Mouse (Mus musculus) mouse embryonic stem cell (cell line): Measurements from ENCODE around the gene Mc1r.
"Not testable (repeated sequence)": the region's sequence is repeated elsewhere in the genome, so short reads cannot be mapped to it uniquely, and the experiment has no call there.

ENCODE experiments used
- in situ Hi-C, 2 experiments: fragments of 300-500 bp; cut with MboI; formaldehyde crosslinking; loops; 1 replicate in 1 of 2; 3 replicates in 1 of 2; pipeline ENCODE4 v1.14.3; 2019 to 2020; ENCODE audit warnings: low sequenced_read_pairs in 2 of 2, low pct_unique_long_range_greater_than_20kb in 1 of 2, mixed read lengths in 1 of 2; ENCODE audit not compliant: unreplicated experiment in 1 of 2

Mc1r gene

GRCm38 (mm10) chr8:123427639-123428275, 20.9 kb downstream of the Mc1r start:
- in situ Hi-C loops = no loop called here

GRCm38 (mm10) chr8:123428343-123428893, 21.5 kb downstream of the Mc1r start:
- in situ Hi-C loops = no loop called here

GRCm38 (mm10) chr8:123428939-123429721, 22.2 kb downstream of the Mc1r start:
- in situ Hi-C loops = no loop called here

GRCm38 (mm10) chr8:123429722-123430013, 22.8 kb downstream of the Mc1r start:
- in situ Hi-C loops = not testable (repeated sequence)

- in situ Hi-C loops = not testable (repeated sequence)
Observed at GRCm38 (mm10) chr8:123430936-123431335, 24.0 kb downstream of the Mc1r start.

GRCm38 (mm10) chr8:123431616-123432365, 24.9 kb downstream of the Mc1r start:
- in situ Hi-C loops = no loop called here

GRCm38 (mm10) chr8:123432381-123432780, 25.5 kb downstream of the Mc1r start:
- in situ Hi-C loops = no loop called here

GRCm38 (mm10) chr8:123433241-123433974, 26.5 kb downstream of the Mc1r start:
- in situ Hi-C loops = not testable (repeated sequence)

- in situ Hi-C loops = no loop called here
Observed at GRCm38 (mm10) chr8:123441788-123442187, 34.9 kb downstream of the Mc1r start.

- in situ Hi-C loops = no loop called here
Observed at GRCm38 (mm10) chr8:123442351-123442750, 35.4 kb downstream of the Mc1r start.

GRCm38 (mm10) chr8:123442871-123443575, 36.1 kb downstream of the Mc1r start:
- in situ Hi-C loops = no loop called here

- in situ Hi-C loops = no loop called here
Observed at GRCm38 (mm10) chr8:123443576-123443921, 36.6 kb downstream of the Mc1r start.

GRCm38 (mm10) chr8:123444131-123444530, 37.2 kb downstream of the Mc1r start:
- in situ Hi-C loops = no loop called here

- in situ Hi-C loops = no loop called here
Observed at GRCm38 (mm10) chr8:123445981-123446380, 39.1 kb downstream of the Mc1r start.

- in situ Hi-C loops = no loop called here
Observed at GRCm38 (mm10) chr8:123446799-123447198, 39.9 kb downstream of the Mc1r start.

- in situ Hi-C loops = no loop called here
Observed at GRCm38 (mm10) chr8:123450783-123451182, 43.9 kb downstream of the Mc1r start.

GRCm38 (mm10) chr8:123451747-123452146, 44.8 kb downstream of the Mc1r start:
- in situ Hi-C loops = not testable (repeated sequence)

GRCm38 (mm10) chr8:123452149-123452548, 45.2 kb downstream of the Mc1r start:
- in situ Hi-C loops = no loop called here
